Mouse (Mus musculus): ENCODE data around the gene E330017A01Rik. TPM values are rescaled to one million over a fixed set of nuclear protein-coding genes. Genes with fewer than 3 reads are reported as not detected.

The E330017A01Rik gene
- polyA plus RNA-seq (2014; fragmentation: Nextera tagmentation; extraction: Ambion mirVana): not detected in 2 replicates

GRCm38 (mm10) chr16:58638689-58639175 lies at the start of gene E330017A01Rik:
TSS of gene E330017A01Rik (minus strand) at chr16:58638739.
- 61% methylated on average over 3 of the region's 3 CpGs for WGBS (ENCODE audit: insufficient replicate concordance)
- H3K9ac ChIP-seq (ENCODE audit: low read depth, low read length): no peak within 1 kb of the TSS
- no peak for ATAC-seq (replicated peaks; ENCODE audit: insufficient number of reproducible peaks, low FRiP score, low TSS enrichment)
- no peaks in the 10 kb centered on the region for H3K27me3 ChIP-seq (ENCODE audit: control insufficient read depth, insufficient read depth, low read length)
- H3K27ac ChIP-seq (ENCODE audit: low read depth, low read length): no peak within 1 kb of the TSS
- H3K9me3 ChIP-seq (replicated peaks; ENCODE audit: control insufficient read depth, low read length): no peaks in the 10 kb centered on the region
- no peak within 1 kb of the TSS for H3K4me3 ChIP-seq (ENCODE audit: low read depth, low read length)
- no peaks in the 10 kb centered on the region for H3K4me1 ChIP-seq (ENCODE audit: control insufficient read depth, insufficient read depth, low read length)
- H3K4me2 ChIP-seq: no peak within 1 kb of the TSS
- H3K36me3 ChIP-seq (ENCODE audit: control insufficient read depth, insufficient read depth, low read length): no peaks in the 10 kb centered on the region

- H3K27me3 ChIP-seq (ENCODE audit: control insufficient read depth, insufficient read depth, low read length): no peaks in the 10 kb centered on the region
- ATAC-seq (replicated peaks; ENCODE audit: insufficient number of reproducible peaks, low FRiP score, low TSS enrichment): peak; percentile 61; the same call in 1 of the 2 replicates
- 56% methylated on average over 20 of the region's 20 CpGs for WGBS (ENCODE audit: insufficient replicate concordance)
- no peak overlapping the region for H3K9ac ChIP-seq (ENCODE audit: low read depth, low read length)
- no peak overlapping the region for H3K27ac ChIP-seq (ENCODE audit: low read depth, low read length)
- H3K4me2 ChIP-seq: no peak overlapping the region; the same call in 1 of the 2 replicates
- no peak overlapping the region for H3K4me3 ChIP-seq (ENCODE audit: low read depth, low read length)
- peaks cover 4% of the 10 kb centered on the region; the same call in 1 of the 2 replicates for H3K36me3 ChIP-seq (ENCODE audit: control insufficient read depth, insufficient read depth, low read length)
- H3K4me1 ChIP-seq (ENCODE audit: control insufficient read depth, insufficient read depth, low read length): no peaks in the 10 kb centered on the region
- no peaks in the 10 kb centered on the region for H3K9me3 ChIP-seq (replicated peaks; ENCODE audit: control insufficient read depth, low read length)
Measured at GRCm38 (mm10) chr16:58685548-58686537, 47.3 kb upstream of the E330017A01Rik start.

- Histone ChIP-seq H3K9me3 (replicated peaks; ENCODE audit: control insufficient read depth, low read length) (no peaks in the 10 kb centered on the region), H3K27me3 (ENCODE audit: control insufficient read depth, insufficient read depth, low read length) (no peaks in the 10 kb centered on the region), H3K4me3 (ENCODE audit: low read depth, low read length) (no peak overlapping the region), H3K27ac (ENCODE audit: low read depth, low read length) (no peak overlapping the region), H3K4me2 (no peak overlapping the region), H3K9ac (ENCODE audit: low read depth, low read length) (no peak overlapping the region), H3K4me1 (ENCODE audit: control insufficient read depth, insufficient read depth, low read length) (no peaks in the 10 kb centered on the region), H3K36me3 (ENCODE audit: control insufficient read depth, insufficient read depth, low read length) (peaks cover 6% of the 10 kb centered on the region; the same call in 1 of the 2 replicates)
- ATAC-seq (replicated peaks; ENCODE audit: insufficient number of reproducible peaks, low FRiP score, low TSS enrichment): no peak
Measured at GRCm38 (mm10) chr16:58684537-58684936, 46.0 kb upstream of the E330017A01Rik start.

- Histone ChIP-seq H3K9me3 (replicated peaks; ENCODE audit: control insufficient read depth, low read length) (no peaks in the 10 kb centered on the region), H3K27me3 (ENCODE audit: control insufficient read depth, insufficient read depth, low read length) (no peaks in the 10 kb centered on the region), H3K4me1 (ENCODE audit: control insufficient read depth, insufficient read depth, low read length) (no peaks in the 10 kb centered on the region), H3K27ac (ENCODE audit: low read depth, low read length) (no peak overlapping the region), H3K36me3 (ENCODE audit: control insufficient read depth, insufficient read depth, low read length) (peaks cover 6% of the 10 kb centered on the region; the same call in 1 of the 2 replicates), H3K4me2 (no peak overlapping the region), H3K9ac (ENCODE audit: low read depth, low read length) (no peak overlapping the region), H3K4me3 (ENCODE audit: low read depth, low read length) (no peak overlapping the region)
- no peak for ATAC-seq (replicated peaks; ENCODE audit: insufficient number of reproducible peaks, low FRiP score, low TSS enrichment)
- 93% methylated on average over 4 of the region's 4 CpGs for WGBS (ENCODE audit: insufficient replicate concordance)
Measured at GRCm38 (mm10) chr16:58683911-58684310, 45.4 kb upstream of the E330017A01Rik start.

GRCm38 (mm10) chr16:58682870-58683269 lies 44.3 kb upstream of the E330017A01Rik start:
- no peak overlapping the region for H3K27ac ChIP-seq (ENCODE audit: low read depth, low read length)
- H3K27me3 ChIP-seq (ENCODE audit: control insufficient read depth, insufficient read depth, low read length): no peaks in the 10 kb centered on the region
- ATAC-seq (replicated peaks; ENCODE audit: insufficient number of reproducible peaks, low FRiP score, low TSS enrichment): no peak
- peaks cover 8% of the 10 kb centered on the region for H3K36me3 ChIP-seq (ENCODE audit: control insufficient read depth, insufficient read depth, low read length)
- H3K9ac ChIP-seq (ENCODE audit: low read depth, low read length): no peak overlapping the region
- H3K9me3 ChIP-seq (replicated peaks; ENCODE audit: control insufficient read depth, low read length): no peaks in the 10 kb centered on the region
- no peaks in the 10 kb centered on the region for H3K4me1 ChIP-seq (ENCODE audit: control insufficient read depth, insufficient read depth, low read length)
- 74% methylated on average over 7 of the region's 7 CpGs for WGBS (ENCODE audit: insufficient replicate concordance)
- H3K4me2 ChIP-seq: no peak overlapping the region
- H3K4me3 ChIP-seq (ENCODE audit: low read depth, low read length): no peak overlapping the region

- no peak overlapping the region for H3K4me3 ChIP-seq (ENCODE audit: low read depth, low read length)
- WGBS (ENCODE audit: insufficient replicate concordance): 89% methylated on average over 6 of the region's 6 CpGs
- H3K27me3 ChIP-seq (ENCODE audit: control insufficient read depth, insufficient read depth, low read length): no peaks in the 10 kb centered on the region
- no peak for ATAC-seq (replicated peaks; ENCODE audit: insufficient number of reproducible peaks, low FRiP score, low TSS enrichment)
- H3K4me2 ChIP-seq: no peak overlapping the region
- H3K9ac ChIP-seq (ENCODE audit: low read depth, low read length): no peak overlapping the region
- H3K9me3 ChIP-seq (replicated peaks; ENCODE audit: control insufficient read depth, low read length): no peaks in the 10 kb centered on the region
- peaks cover 10% of the 10 kb centered on the region for H3K36me3 ChIP-seq (ENCODE audit: control insufficient read depth, insufficient read depth, low read length)
- no peak overlapping the region for H3K27ac ChIP-seq (ENCODE audit: low read depth, low read length)
- H3K4me1 ChIP-seq (ENCODE audit: control insufficient read depth, insufficient read depth, low read length): no peaks in the 10 kb centered on the region
Measured at GRCm38 (mm10) chr16:58682046-58682445, 43.5 kb upstream of the E330017A01Rik start.

GRCm38 (mm10) chr16:58678660-58679059 lies 40.1 kb upstream of the E330017A01Rik start:
- H3K27ac ChIP-seq (ENCODE audit: low read depth, low read length): no peak overlapping the region
- peaks cover 18% of the 10 kb centered on the region for H3K36me3 ChIP-seq (ENCODE audit: control insufficient read depth, insufficient read depth, low read length)
- no peak overlapping the region for H3K4me3 ChIP-seq (ENCODE audit: low read depth, low read length)
- ATAC-seq (replicated peaks; ENCODE audit: insufficient number of reproducible peaks, low FRiP score, low TSS enrichment): 0 out of 2 replicates have a peak, but pooled peaks have one; percentile 32
- 51% methylated on average over 7 of the region's 7 CpGs for WGBS (ENCODE audit: insufficient replicate concordance)
- H3K9ac ChIP-seq (ENCODE audit: low read depth, low read length): no peak overlapping the region
- no peak overlapping the region for H3K4me2 ChIP-seq
- H3K9me3 ChIP-seq (replicated peaks; ENCODE audit: control insufficient read depth, low read length): no peaks in the 10 kb centered on the region
- H3K4me1 ChIP-seq (ENCODE audit: control insufficient read depth, insufficient read depth, low read length): no peaks in the 10 kb centered on the region
- H3K27me3 ChIP-seq (ENCODE audit: control insufficient read depth, insufficient read depth, low read length): no peaks in the 10 kb centered on the region

GRCm38 (mm10) chr16:58677491-58677890 lies 39.0 kb upstream of the E330017A01Rik start:
- peaks cover 18% of the 10 kb centered on the region for H3K36me3 ChIP-seq (ENCODE audit: control insufficient read depth, insufficient read depth, low read length)
- no peaks in the 10 kb centered on the region for H3K27me3 ChIP-seq (ENCODE audit: control insufficient read depth, insufficient read depth, low read length)
- H3K4me2 ChIP-seq: no peak overlapping the region
- no peak overlapping the region for H3K9ac ChIP-seq (ENCODE audit: low read depth, low read length)
- H3K4me1 ChIP-seq (ENCODE audit: control insufficient read depth, insufficient read depth, low read length): no peaks in the 10 kb centered on the region
- H3K9me3 ChIP-seq (replicated peaks; ENCODE audit: control insufficient read depth, low read length): no peaks in the 10 kb centered on the region
- whole genome bisulfite sequencing (ENCODE audit: insufficient replicate concordance): 88% methylated on average over 5 of the region's 5 CpGs
- no peak overlapping the region for H3K4me3 ChIP-seq (ENCODE audit: low read depth, low read length)
- no peak for ATAC-seq (replicated peaks; ENCODE audit: insufficient number of reproducible peaks, low FRiP score, low TSS enrichment)
- no peak overlapping the region for H3K27ac ChIP-seq (ENCODE audit: low read depth, low read length)

Measured in heart, embryonic 11.5 days (tissue).